Mouse (Mus musculus) liver, embryonic 11.5 days (tissue): ENCODE data around the gene Drosha. TPM values are rescaled to one million over a fixed set of nuclear protein-coding genes. Genes with fewer than 3 reads are reported as not detected.

Experiments
- microRNA-seq: library from miRNA; unstranded; fragments of <30 nt; microRNA quantifications from one replicate; pipeline ENCODE4, GENCODE M21; 2017; ENCODE audit warnings: borderline number of aligned reads
- polyA plus RNA-seq: library from polyadenylated mRNA; unstranded; fragments of >200 nt; fragmentation: Nextera tagmentation; extraction: Ambion mirVana; gene quantifications from 2 replicates; pipeline ENCODE4 v1.2.1, GENCODE M21; 2014

Gene Drosha
- polyA plus RNA-seq, 1 experiment from 2014 or later: 50.4 TPM

Small RNAs within 50 kb of the gene (microRNA-seq; reads per million reads assigned to microRNA genes)
- gene Gm47288: not detected

Other genes with a start within 250 kb of the Drosha start
- gene Pdzd2, start 84.9 kb upstream of the Drosha start, polyA plus RNA-seq: 8.2 and 9.1 TPM in 2 replicates
- 54.8 and 60.1 TPM in 2 replicates for gene 6030458C11Rik, start 166 bp upstream of the Drosha start, polyA plus RNA-seq